Mouse (Mus musculus) midbrain, embryonic 16.5 days (tissue): ENCODE results near the gene Rcl1. TPM values are rescaled to one million over a fixed set of nuclear protein-coding genes. Genes with fewer than 3 reads are reported as not detected.

Experiments
- ATAC-seq: fragments of 200-750 bp; cut with Nextera tagmentation; 2 replicates; pipeline ENCODE4 v1.8.0; 2017; ENCODE audit warnings: moderate TSS enrichment
- H3K27ac ChIP-seq: fragments of 300-500 bp; sonication (generic); 2 replicates; pipeline ENCODE4 v1.5.1; 2014; ENCODE audit warnings: mild to moderate bottlenecking, low read length, mixed read lengths
- H3K27me3 ChIP-seq: fragments of 300-500 bp; sonication (generic); 2 replicates; pipeline ENCODE4 v1.6.1; 2014; ENCODE audit warnings: low read depth, low read length, mixed read lengths; ENCODE audit not compliant: control insufficient read depth, insufficient read depth
- H3K36me3 ChIP-seq: fragments of 300-500 bp; sonication (generic); 2 replicates; pipeline ENCODE4 v1.6.1; 2014; ENCODE audit warnings: mild to moderate bottlenecking, low read length, moderate library complexity, mixed read lengths; ENCODE audit not compliant: control insufficient read depth, insufficient read depth
- H3K4me1 ChIP-seq: fragments of 300-500 bp; sonication (generic); 2 replicates; pipeline ENCODE4 v1.6.1; 2014; ENCODE audit warnings: mild to moderate bottlenecking, low read length, mixed read lengths; ENCODE audit not compliant: control insufficient read depth, insufficient read depth
- H3K4me2 ChIP-seq: fragments of 300-500 bp; sonication (generic); 2 replicates; pipeline ENCODE4 v1.6.1; 2014; ENCODE audit warnings: mild to moderate bottlenecking, low read length, mixed read lengths
- H3K4me3 ChIP-seq: fragments of 300-500 bp; sonication (generic); 2 replicates; pipeline ENCODE4 v1.5.1; 2014; ENCODE audit warnings: low read depth, mild to moderate bottlenecking, low read length, moderate library complexity, mixed read lengths
- H3K9ac ChIP-seq: fragments of 300-500 bp; sonication (generic); 2 replicates; pipeline ENCODE4 v1.6.1; 2014; ENCODE audit warnings: low read depth, low read length, mixed read lengths
- H3K9me3 ChIP-seq: fragments of 300-500 bp; sonication (generic); replicated peaks from 2 replicates; pipeline ENCODE4 v1.6.1; 2014; ENCODE audit warnings: mild to moderate bottlenecking, low read length, mixed read lengths; ENCODE audit not compliant: control insufficient read depth, poor library complexity, severe bottlenecking
- WGBS: fragments of 180-500 bp; shearing (Covaris S2); extraction: QIAGEN DNeasy Blood & Tissue Kit; methylation state at CpG from one replicate; pipeline ENCODE4 v1.1.7; 2014; 5-methylcytosine and 5-hydroxymethylcytosine counted together
- polyA plus RNA-seq: library from polyadenylated mRNA; unstranded; fragments of >200 nt; fragmentation: Nextera tagmentation; extraction: Ambion mirVana; gene quantifications from 2 replicates; pipeline ENCODE4 v1.2.1, GENCODE M21; 2015

Gene Rcl1
- polyA plus RNA-seq, 1 experiment from 2014 or later: 39.4 TPM

DNA sequence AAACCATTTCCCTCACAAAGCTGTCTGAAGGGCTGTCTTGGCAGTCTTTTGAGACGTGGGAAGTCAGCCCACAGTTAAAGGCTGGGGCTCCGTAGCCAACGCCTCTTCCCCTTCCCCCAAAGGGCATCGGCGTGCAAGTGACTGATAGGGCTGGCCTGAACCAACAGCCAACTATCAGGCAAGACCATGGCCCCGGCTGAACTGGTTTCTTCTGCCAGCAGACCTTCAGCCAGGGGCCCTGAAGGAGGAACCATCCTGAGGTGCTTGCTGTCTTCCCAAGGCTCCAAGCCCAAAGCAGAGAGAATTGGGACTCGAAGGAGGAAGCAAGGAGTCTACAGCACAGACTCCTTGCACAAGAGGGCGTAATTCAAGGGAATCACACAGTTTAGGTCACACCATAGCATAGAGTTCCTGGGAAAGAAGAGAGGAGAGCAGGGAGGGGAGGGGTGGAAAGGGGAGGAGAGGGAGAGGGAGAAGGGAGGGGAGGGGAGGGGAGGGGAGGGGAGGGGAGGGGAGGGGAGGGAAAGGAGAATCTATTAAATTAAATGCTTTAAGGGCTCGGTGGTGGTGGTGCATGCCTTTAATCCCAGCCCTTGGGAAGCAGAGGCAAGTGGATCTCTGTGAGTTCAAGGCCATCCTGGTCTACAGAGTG, 36.6 kb upstream of the Rcl1 start:
- no peak overlapping the region for H3K4me2 ChIP-seq
- WGBS: 62% methylated on average over 9 of the region's 9 CpGs
- ATAC-seq: peak; percentile 20; the same call in 1 of the 2 replicates

GRCm38 (mm10) chr19:29066981-29067471, 34.1 kb upstream of the Rcl1 start:
- no peak overlapping the region for H3K4me3 ChIP-seq

More for the DNA sequence above, 36.6 kb upstream of the Rcl1 start:
- no peak overlapping the region for H3K27ac ChIP-seq
- H3K9ac ChIP-seq: no peak overlapping the region
- H3K4me1 ChIP-seq: peaks cover 2% of the 10 kb centered on the region; the same call in 1 of the 2 replicates
- no peaks in the 10 kb centered on the region for H3K9me3 ChIP-seq
- no peaks in the 10 kb centered on the region for H3K27me3 ChIP-seq
- H3K36me3 ChIP-seq: no peaks in the 10 kb centered on the region
- H3K4me3 ChIP-seq: no peak overlapping the region

GRCm38 (mm10) chr19:29069195-29069594, 32.0 kb upstream of the Rcl1 start:
- no peak for ATAC-seq
- H3K27me3 ChIP-seq: no peaks in the 10 kb centered on the region
- WGBS: 83% methylated on average over 5 of the region's 5 CpGs
- no peaks in the 10 kb centered on the region for H3K9me3 ChIP-seq
- H3K9ac ChIP-seq: no peak overlapping the region
- no peaks in the 10 kb centered on the region; the same call in 1 of the 2 replicates for H3K4me1 ChIP-seq
- no peaks in the 10 kb centered on the region for H3K36me3 ChIP-seq
- no peak overlapping the region for H3K27ac ChIP-seq
- no peak overlapping the region for H3K4me2 ChIP-seq
- H3K4me3 ChIP-seq: no peak overlapping the region

More at GRCm38 (mm10) chr19:29066981-29067471, 34.1 kb upstream of the Rcl1 start:
- H3K9ac ChIP-seq: no peak overlapping the region
- no peaks in the 10 kb centered on the region for H3K27me3 ChIP-seq
- peaks cover 2% of the 10 kb centered on the region; the same call in 1 of the 2 replicates for H3K4me1 ChIP-seq
- WGBS: 21% methylated on average over 11 of the region's 11 CpGs
- no peaks in the 10 kb centered on the region for H3K9me3 ChIP-seq
- no peaks in the 10 kb centered on the region for H3K36me3 ChIP-seq
- H3K27ac ChIP-seq: no peak overlapping the region
- no peak for ATAC-seq
- H3K4me2 ChIP-seq: peak overlapping the region; percentile 37

- H3K4me3 ChIP-seq: no peak overlapping the region
- H3K4me1 ChIP-seq: no peaks in the 10 kb centered on the region; the same call in 1 of the 2 replicates
- no peaks in the 10 kb centered on the region for H3K36me3 ChIP-seq
- H3K27ac ChIP-seq: no peak overlapping the region
- ATAC-seq: no peak
- H3K9me3 ChIP-seq: no peaks in the 10 kb centered on the region
- H3K4me2 ChIP-seq: no peak overlapping the region
- no peaks in the 10 kb centered on the region for H3K27me3 ChIP-seq
- H3K9ac ChIP-seq: no peak overlapping the region
- 45% methylated on average over 6 of the region's 6 CpGs for WGBS
These were observed 26.4 kb upstream of the Rcl1 start for GRCm38 (mm10) chr19:29074802-29075201.

- Histone ChIP-seq H3K27ac (no peak overlapping the region), H3K9me3 (no peaks in the 10 kb centered on the region), H3K4me2 (no peak overlapping the region), H3K27me3 (no peaks in the 10 kb centered on the region), H3K9ac (no peak overlapping the region), H3K4me1 (no peaks in the 10 kb centered on the region), H3K36me3 (no peaks in the 10 kb centered on the region), H3K4me3 (no peak overlapping the region)
- 86% methylated on average over 6 of the region's 6 CpGs for WGBS
- no peak for ATAC-seq
These were observed 12.5 kb upstream of the Rcl1 start for GRCm38 (mm10) chr19:29088628-29089027.

GRCm38 (mm10) chr19:29092194-29092593, 9.0 kb upstream of the Rcl1 start:
- no peak for ATAC-seq
- no peaks in the 10 kb centered on the region for H3K9me3 ChIP-seq

DNA sequence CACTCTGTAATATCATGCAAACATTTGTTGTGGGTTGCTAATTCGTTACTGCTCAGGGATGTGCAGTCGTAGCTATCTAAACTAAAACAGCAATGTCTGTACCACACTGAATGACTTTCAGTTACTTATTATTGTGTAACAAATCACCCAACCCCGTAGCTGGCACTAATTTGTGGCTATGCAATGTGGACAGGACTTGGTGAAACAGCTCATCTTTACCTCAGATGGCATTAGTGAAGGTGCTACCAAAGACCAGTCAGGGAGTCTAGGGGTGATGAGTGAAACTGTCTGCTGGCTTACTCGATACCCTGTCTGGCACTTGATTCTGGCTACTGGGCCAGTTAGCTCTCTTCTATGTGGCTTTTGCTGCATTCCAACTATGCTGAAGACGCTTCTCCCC, 2.1 kb upstream of the Rcl1 start:
- Histone ChIP-seq H3K4me1 (peaks cover 11% of the 10 kb centered on the region), H3K36me3 (no peaks in the 10 kb centered on the region), H3K27ac (no peak overlapping the region), H3K9ac (no peak overlapping the region), H3K4me2 (no peak overlapping the region), H3K4me3 (no peak overlapping the region), H3K27me3 (no peaks in the 10 kb centered on the region), H3K9me3 (no peaks in the 10 kb centered on the region)
- ATAC-seq: no peak
- 77% methylated on average over 5 of the region's 5 CpGs for WGBS

More at GRCm38 (mm10) chr19:29092194-29092593, 9.0 kb upstream of the Rcl1 start:
- H3K36me3 ChIP-seq: no peaks in the 10 kb centered on the region
- no peaks in the 10 kb centered on the region for H3K4me1 ChIP-seq
- H3K27ac ChIP-seq: no peak overlapping the region
- H3K27me3 ChIP-seq: no peaks in the 10 kb centered on the region
- H3K9ac ChIP-seq: no peak overlapping the region
- H3K4me2 ChIP-seq: no peak overlapping the region
- H3K4me3 ChIP-seq: no peak overlapping the region

DNA sequence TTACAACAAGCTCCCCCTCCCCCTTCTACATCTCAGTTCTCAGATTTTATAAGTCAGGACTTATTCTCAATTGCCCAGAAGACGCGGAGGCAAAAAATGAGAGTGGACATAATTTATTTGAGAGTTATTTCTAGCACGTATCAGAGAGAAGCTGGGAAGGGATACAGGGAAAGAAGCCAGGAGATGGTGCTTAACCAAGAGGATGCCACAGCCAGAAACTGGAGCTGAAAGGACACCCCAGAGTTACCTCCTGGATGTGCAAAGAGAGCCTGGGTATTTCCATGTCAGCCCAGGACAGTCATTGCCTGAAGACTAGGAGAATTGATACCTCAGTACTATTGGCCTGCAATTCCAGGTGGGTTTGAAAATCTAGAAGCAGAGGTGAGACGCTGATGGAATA, 1.6 kb upstream of the Rcl1 start:
- no peak overlapping the region for H3K27ac ChIP-seq
- H3K4me3 ChIP-seq: no peak overlapping the region
- 82% methylated on average over 4 of the region's 4 CpGs for WGBS
- no peaks in the 10 kb centered on the region for H3K27me3 ChIP-seq
- peaks cover 11% of the 10 kb centered on the region for H3K4me1 ChIP-seq
- H3K9ac ChIP-seq: no peak overlapping the region
- no peaks in the 10 kb centered on the region for H3K36me3 ChIP-seq
- ATAC-seq: no peak
- no peak overlapping the region for H3K4me2 ChIP-seq
- H3K9me3 ChIP-seq: no peaks in the 10 kb centered on the region

GRCm38 (mm10) chr19:29100261-29100660, 914 bp upstream of the Rcl1 start:
- Histone ChIP-seq H3K4me3 (peak overlapping the region; percentile 98), H3K4me2 (peak overlapping the region; percentile 91), H3K36me3 (no peaks in the 10 kb centered on the region), H3K27me3 (no peaks in the 10 kb centered on the region), H3K9ac (peak overlapping the region; percentile 77), H3K4me1 (peaks cover 11% of the 10 kb centered on the region), H3K27ac (peak overlapping the region; percentile 83), H3K9me3 (no peaks in the 10 kb centered on the region)
- 21% methylated on average over 8 of the region's 8 CpGs for WGBS
- no peak for ATAC-seq
